Mouse (Mus musculus) thymus, adult 18-20 months (tissue): ENCODE data around the gene Guf1.

Experiments
- DNase-seq, 2 experiments: peaks; one replicate each; pipeline ENCODE4 v3.0.0; 2022; ENCODE audit warnings: mixed read lengths in 2 of 2

Guf1 gene

GRCm38 (mm10) chr5:69556628-69557403 lies at the start of gene Guf1:
Gene Guf1, plus strand, starts transcription at chr5:69556923.
- peak; percentile 84 to 88 for DNase-seq

GRCm38 (mm10) chr5:69507045-69507444 lies 49.7 kb upstream of the Guf1 start:
- no peak for DNase-seq

- DNase-seq: no peak
Observed at GRCm38 (mm10) chr5:69511631-69512030, 45.1 kb upstream of the Guf1 start.

- no peak for DNase-seq
Observed at GRCm38 (mm10) chr5:69512203-69512602, 44.5 kb upstream of the Guf1 start.

GRCm38 (mm10) chr5:69520661-69521278 lies 36.0 kb upstream of the Guf1 start:
- DNase-seq: no peak

GRCm38 (mm10) chr5:69522064-69522463 lies 34.7 kb upstream of the Guf1 start:
- DNase-seq: no peak

- no peak for DNase-seq
Observed at GRCm38 (mm10) chr5:69523944-69524343, 32.8 kb upstream of the Guf1 start.

GRCm38 (mm10) chr5:69541680-69542079 lies 15.0 kb upstream of the Guf1 start:
- no peak for DNase-seq

- DNase-seq: no peak
Observed at GRCm38 (mm10) chr5:69542489-69542888, 14.2 kb upstream of the Guf1 start, which contains the start of gene Yipf7. Gene Yipf7, minus strand, starts transcription at chr5:69542648.

- no peak for DNase-seq
Observed at GRCm38 (mm10) chr5:69557404-69557935, 747 bp downstream of the Guf1 start.

GRCm38 (mm10) chr5:69591640-69592461 lies 35.1 kb downstream of the Guf1 start, which contains the start of gene Gnpda2:
Gene Gnpda2, minus strand, starts transcription at chr5:69592340.
- peak; percentile 75 to 81 for DNase-seq

- no peak for DNase-seq
Observed at GRCm38 (mm10) chr5:69601027-69601426, 44.3 kb downstream of the Guf1 start.

- no peak for DNase-seq
Observed at GRCm38 (mm10) chr5:69613209-69613796, 56.6 kb downstream of the Guf1 start.

- no peak for DNase-seq
Observed at GRCm38 (mm10) chr5:69620899-69621298, 64.2 kb downstream of the Guf1 start.
